ENCODE assay signal across 8 mouse cellular contexts in the genomic region with DNA sequence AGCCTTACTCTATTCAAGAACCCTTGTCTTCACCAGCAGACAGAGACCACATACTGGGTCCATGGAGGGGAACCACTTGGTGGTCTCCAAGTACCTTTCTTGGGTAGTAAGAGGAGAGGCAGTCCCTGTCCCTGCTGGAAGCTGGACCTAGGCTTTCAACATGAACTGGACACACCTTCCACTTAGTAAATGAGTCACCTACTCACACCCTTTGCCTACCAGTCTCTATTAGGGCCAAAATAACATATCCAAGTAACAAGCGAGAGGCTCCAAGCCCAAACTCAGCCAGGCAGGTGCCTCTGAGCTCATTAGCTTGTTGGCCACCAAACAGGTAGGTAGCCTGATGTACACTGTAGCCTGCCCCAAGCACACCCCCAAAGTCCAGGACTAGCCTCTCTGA. TPM values are rescaled to one million over a fixed set of nuclear protein-coding genes. Genes with fewer than 3 reads are reported as not detected.
DNase-seq lines count a peak whose midpoint lies in the region; ATAC-seq and TF ChIP-seq lines count a peak whose summit lies in the region.

No protein-coding gene starts in this region.

- H3K9ac ChIP-seq in heart, embryonic 11.5 days (ENCODE audit: low read depth, low read length), result peak overlapping the region; percentile 95
- peak overlapping the region; percentile 93; the same call in 1 of the 2 replicates for H3K9ac ChIP-seq in ES-E14 (ENCODE audit: insufficient read depth, low read depth, low read length, poor library complexity, severe bottlenecking)
- H3K9ac ChIP-seq in heart, embryonic 16.5 days (ENCODE audit: low read length), result peak overlapping the region; percentile 96
- peak overlapping the region; percentile 90 for H3K9ac ChIP-seq in liver, postnatal 0 days (replicated peaks)

- no peak for TF ChIP-seq CTCF in liver, postnatal 0 days (IDR thresholded peaks at IDR 0.05; ENCODE audit: low read depth)

- TF ChIP-seq EP300 in liver, postnatal 0 days (IDR thresholded peaks at IDR 0.05; ENCODE audit: low read depth), result no peak

- in situ Hi-C loops in ES-E14 (cut with MboI; ENCODE audit: low sequenced_read_pairs in 2 of 2, unreplicated experiment in 2 of 2), result no loop called here

- H3K27ac ChIP-seq in heart, embryonic 11.5 days (ENCODE audit: low read depth, low read length), result no peak overlapping the region
- H3K27ac ChIP-seq in ES-E14 (ENCODE audit: insufficient read depth, low read depth, low read length, poor library complexity, severe bottlenecking), result no peak overlapping the region; the same call in 1 of the 2 replicates
- peak overlapping the region; percentile 90; the same call in 1 of the 2 replicates for H3K27ac ChIP-seq in heart, embryonic 16.5 days (ENCODE audit: low read length)
- H3K27ac ChIP-seq in liver, postnatal 0 days (ENCODE audit: low read depth), result peak overlapping the region; percentile 86

- no peak for ATAC-seq in heart, embryonic 11.5 days (replicated peaks; ENCODE audit: insufficient number of reproducible peaks, low FRiP score, low TSS enrichment)
- ATAC-seq in heart, embryonic 16.5 days (replicated peaks; ENCODE audit: extremely low read depth, insufficient read depth, low FRiP score), result no peak
- 0 out of 2 replicates have a peak, but pooled peaks have one; percentile 9 for ATAC-seq in liver, postnatal 0 days

- intact Hi-C loops in heart, postnatal 25 days (cut with DNase I), result loop anchor here (1.0 to 10.0 kb wide), 2 partner anchors 16 to 344 kb away; partner anchors contain the start of gene Kansl3

- DNase-seq in heart, postnatal 25 days (ENCODE audit: low spot score), result no peak
- DNase-seq in ES-E14 (ENCODE audit: low read depth, low spot score), result no peak
- no peak for DNase-seq in liver, postnatal 0 days
- DNase-seq in frontal cortex, postnatal 25 days (ENCODE audit: low spot score in 2 of 2), result no peak
- DNase-seq in ovary, postnatal 10 days (ENCODE audit: low spot score), result no peak
- no peak for DNase-seq in adrenal gland, postnatal 25 days

- peaks cover 14% of the 10 kb centered on the region for H3K36me3 ChIP-seq in heart, embryonic 11.5 days (ENCODE audit: control insufficient read depth, insufficient read depth, low read length)
- H3K36me3 ChIP-seq in ES-E14 (ENCODE audit: control insufficient read depth, insufficient read depth, low read length, poor library complexity, severe bottlenecking), result peaks cover 33% of the 10 kb centered on the region
- peaks cover 24% of the 10 kb centered on the region for H3K36me3 ChIP-seq in heart, embryonic 16.5 days (ENCODE audit: control insufficient read depth, insufficient read depth)
- peaks cover 24% of the 10 kb centered on the region for H3K36me3 ChIP-seq in liver, postnatal 0 days (replicated peaks; ENCODE audit: insufficient read depth, low read length)

- H3K9me3 ChIP-seq in heart, embryonic 11.5 days (replicated peaks; ENCODE audit: control insufficient read depth, low read length), result no peaks in the 10 kb centered on the region
- no peaks in the 10 kb centered on the region for H3K9me3 ChIP-seq in ES-E14 (ENCODE audit: control insufficient read depth, insufficient read depth, low read depth, low read length)
- H3K9me3 ChIP-seq in heart, embryonic 16.5 days (replicated peaks; ENCODE audit: control insufficient read depth, low read length), result no peaks in the 10 kb centered on the region
- H3K9me3 ChIP-seq in liver, postnatal 0 days (ENCODE audit: low read length), result no peaks in the 10 kb centered on the region

- peak overlapping the region; percentile 93 for H3K4me2 ChIP-seq in heart, embryonic 11.5 days
- peak overlapping the region; percentile 89 for H3K4me2 ChIP-seq in heart, embryonic 16.5 days (ENCODE audit: low read depth, low read length)
- H3K4me2 ChIP-seq in liver, postnatal 0 days (ENCODE audit: low read depth, low read length), result peak overlapping the region; percentile 94

- 85% methylated on average over 1 of the region's 1 CpGs for WGBS in heart, embryonic 11.5 days (ENCODE audit: insufficient replicate concordance)
- WGBS in heart, embryonic 16.5 days, result 62% methylated on average over 1 of the region's 1 CpGs
- 68% methylated on average over 1 of the region's 1 CpGs for WGBS in liver, postnatal 0 days (ENCODE audit: insufficient replicate concordance)

- H3K4me1 ChIP-seq in heart, embryonic 11.5 days (ENCODE audit: control insufficient read depth, insufficient read depth, low read length), result peaks cover 11% of the 10 kb centered on the region
- peaks cover 10 to 17% of the 10 kb centered on the region in 2 experiments for H3K4me1 ChIP-seq in ES-E14 (ENCODE audit: control insufficient read depth in 2 of 2, insufficient read depth in 2 of 2, low read length in 2 of 2, poor library complexity in 1 of 2)
- H3K4me1 ChIP-seq in heart, embryonic 16.5 days (ENCODE audit: control insufficient read depth, insufficient read depth, low read length), result peaks cover 21% of the 10 kb centered on the region
- H3K4me1 ChIP-seq in liver, postnatal 0 days (ENCODE audit: insufficient read depth), result peaks cover 13% of the 10 kb centered on the region

- H3K4me3 ChIP-seq in heart, embryonic 11.5 days (ENCODE audit: low read depth, low read length), result peak overlapping the region; percentile 95
- peak overlapping the region; percentile 92 to 98; a peak in 3 of 4 replicates for H3K4me3 ChIP-seq in ES-E14 (ENCODE audit: insufficient read depth in 1 of 2, low read depth in 1 of 2, low read length in 2 of 2, poor library complexity in 1 of 2, severe bottlenecking in 1 of 2)
- peak overlapping the region; percentile 93 for H3K4me3 ChIP-seq in heart, embryonic 16.5 days (ENCODE audit: low read length)
- H3K4me3 ChIP-seq in liver, postnatal 0 days (ENCODE audit: low read depth, low read length), result peak overlapping the region; percentile 92

- no peaks in the 10 kb centered on the region for H3K27me3 ChIP-seq in heart, embryonic 11.5 days (ENCODE audit: control insufficient read depth, insufficient read depth, low read length)
- H3K27me3 ChIP-seq in heart, embryonic 16.5 days (ENCODE audit: control insufficient read depth, insufficient read depth, low read length), result no peaks in the 10 kb centered on the region
- no peaks in the 10 kb centered on the region for H3K27me3 ChIP-seq in liver, postnatal 0 days (ENCODE audit: insufficient read depth, low read length)

TF ChIP-seq in ES-E14, 5 proteins besides CTCF, POLR2A, EP300 and RAD21:
- TF ChIP-seq HCFC1 (IDR thresholded peaks at IDR 0.05; ENCODE audit: borderline replicate concordance, insufficient read depth, low read length), result no peak
- TF ChIP-seq ZNF384 (IDR thresholded peaks at IDR 0.05; ENCODE audit: low read depth, low read length), result no peak
- TF ChIP-seq ZC3H11A (IDR thresholded peaks at IDR 0.05; ENCODE audit: borderline replicate concordance, low read depth, low read length), result no peak
- TF ChIP-seq MAFK (IDR thresholded peaks at IDR 0.05; ENCODE audit: insufficient read depth, low read depth, low read length), result no peak
- no peak for TF ChIP-seq CHD2 (IDR thresholded peaks at IDR 0.05; ENCODE audit: low read depth, low read length)

RNA-seq across cellular contexts. Expression of gene 4933424G06Rik, which starts 1.3 kb away (rescaled TPM):
- 0.46 TPM in 1 of 2 replicates, not detected in the other for polyA plus RNA-seq in heart, embryonic 11.5 days (2014; fragmentation: Nextera tagmentation; extraction: Ambion mirVana)
- not detected for total RNA-seq in heart, postnatal 25 days (2021)
- total RNA-seq in ES-E14 (2012; rRNA removed), result not detected in 2 replicates
- not detected in 2 replicates for polyA plus RNA-seq in heart, embryonic 16.5 days (2015; fragmentation: Nextera tagmentation; extraction: Ambion mirVana)
- polyA plus RNA-seq in liver, postnatal 0 days (2015; fragmentation: Nextera tagmentation; extraction: Ambion mirVana), result not detected in 2 replicates
- total RNA-seq in adrenal gland, postnatal 25 days (2021), result not detected in 2 replicates

RNA-seq across cellular contexts. Expression of gene Actr1b, which starts 5.6 kb away (rescaled TPM):
- 79.4 and 99.8 TPM in 2 replicates for polyA plus RNA-seq in heart, embryonic 11.5 days (2014; fragmentation: Nextera tagmentation; extraction: Ambion mirVana)
- 100 to 1,000 TPM; 104 to 107 TPM for total RNA-seq in heart, postnatal 25 days (2021)
- 115 and 129 TPM in 2 replicates for total RNA-seq in ES-E14 (2012; rRNA removed)
- polyA plus RNA-seq in heart, embryonic 16.5 days (2015; fragmentation: Nextera tagmentation; extraction: Ambion mirVana), result 85.2 and 96.6 TPM in 2 replicates
- polyA plus RNA-seq in liver, postnatal 0 days (2015; fragmentation: Nextera tagmentation; extraction: Ambion mirVana), result 19.3 and 21.3 TPM in 2 replicates
- total RNA-seq in adrenal gland, postnatal 25 days (2021), result 119 and 140 TPM in 2 replicates

RNA-seq across cellular contexts. Expression of gene Cox5b, which starts 17.4 kb away (rescaled TPM):
- polyA plus RNA-seq in heart, embryonic 11.5 days (2014; fragmentation: Nextera tagmentation; extraction: Ambion mirVana), result 1,165 and 1,189 TPM in 2 replicates
- total RNA-seq in heart, postnatal 25 days (2021), result 1,000 to 10,000 TPM; 2,198 to 2,230 TPM
- 598 and 769 TPM in 2 replicates for total RNA-seq in ES-E14 (2012; rRNA removed)
- polyA plus RNA-seq in heart, embryonic 16.5 days (2015; fragmentation: Nextera tagmentation; extraction: Ambion mirVana), result 1,342 and 1,400 TPM in 2 replicates
- 620 and 664 TPM in 2 replicates for polyA plus RNA-seq in liver, postnatal 0 days (2015; fragmentation: Nextera tagmentation; extraction: Ambion mirVana)
- total RNA-seq in adrenal gland, postnatal 25 days (2021), result 788 and 983 TPM in 2 replicates

RNA-seq across cellular contexts. Expression of gene Fam178b, which starts 25.6 kb away (rescaled TPM):
- 3.5 and 3.7 TPM in 2 replicates for polyA plus RNA-seq in heart, embryonic 11.5 days (2014; fragmentation: Nextera tagmentation; extraction: Ambion mirVana)
- under 1 TPM in 1 of 2 experiments, not detected in 1; 0.83 TPM for total RNA-seq in heart, postnatal 25 days (2021)
- 8.0 and 11.2 TPM in 2 replicates for total RNA-seq in ES-E14 (2012; rRNA removed)
- polyA plus RNA-seq in heart, embryonic 16.5 days (2015; fragmentation: Nextera tagmentation; extraction: Ambion mirVana), result 0.62 and 1.6 TPM in 2 replicates
- polyA plus RNA-seq in liver, postnatal 0 days (2015; fragmentation: Nextera tagmentation; extraction: Ambion mirVana), result 0.16 and 0.37 TPM in 2 replicates
- 0.67 TPM in 1 of 2 replicates, not detected in the other for total RNA-seq in adrenal gland, postnatal 25 days (2021)

RNA-seq across cellular contexts. Expression of gene Zap70, which starts 53.0 kb away (rescaled TPM):
- 0.18 and 0.26 TPM in 2 replicates for polyA plus RNA-seq in heart, embryonic 11.5 days (2014; fragmentation: Nextera tagmentation; extraction: Ambion mirVana)
- total RNA-seq in heart, postnatal 25 days (2021), result under 1 TPM; 0.18 to 0.53 TPM
- 2.5 and 5.0 TPM in 2 replicates for total RNA-seq in ES-E14 (2012; rRNA removed)
- polyA plus RNA-seq in heart, embryonic 16.5 days (2015; fragmentation: Nextera tagmentation; extraction: Ambion mirVana), result 2.8 and 9.0 TPM in 2 replicates
- polyA plus RNA-seq in liver, postnatal 0 days (2015; fragmentation: Nextera tagmentation; extraction: Ambion mirVana), result 0.31 and 0.67 TPM in 2 replicates
- 0.58 and 1.5 TPM in 2 replicates for total RNA-seq in adrenal gland, postnatal 25 days (2021)

Comparison
In these comparisons a context has a peak if more than half of its experiments do, and no peak if none do; other contexts are left out.
1. H3K27ac ChIP-seq: peak in heart, embryonic 16.5 days (single experiment) and liver, postnatal 0 days (single experiment); none in heart, embryonic 11.5 days (single experiment) and ES-E14 (single experiment).
2. Peak in every context shown above with its lines, with median percentiles within 50 percentile points of each other: H3K4me2 ChIP-seq, H3K4me3 ChIP-seq and H3K9ac ChIP-seq.